Mouse (Mus musculus): ENCODE data around the gene Ryk.

Ryk gene

DNA sequence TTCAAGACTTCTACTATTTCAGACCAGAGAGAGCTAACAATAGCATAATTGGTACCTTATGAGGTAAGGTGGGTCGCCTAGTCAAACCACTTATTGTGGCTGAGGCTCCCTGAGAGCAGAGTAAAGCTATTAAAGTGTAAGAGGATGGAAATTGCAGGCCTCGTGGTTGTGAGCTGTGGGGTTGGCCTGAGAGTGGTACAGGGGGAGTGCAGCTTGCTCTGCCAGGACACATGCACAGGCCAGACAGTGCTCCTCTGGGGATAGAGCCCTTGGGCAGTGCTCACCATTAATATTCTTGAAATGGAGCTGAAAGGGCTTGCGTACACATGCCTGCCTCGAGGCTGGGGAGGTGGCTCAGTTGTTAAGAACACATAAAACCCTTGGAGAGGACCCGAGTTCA, 23.6 kb downstream of the Ryk start:
- no peak for DNase-seq (ENCODE audit: low spot score in 2 of 2)

DNA sequence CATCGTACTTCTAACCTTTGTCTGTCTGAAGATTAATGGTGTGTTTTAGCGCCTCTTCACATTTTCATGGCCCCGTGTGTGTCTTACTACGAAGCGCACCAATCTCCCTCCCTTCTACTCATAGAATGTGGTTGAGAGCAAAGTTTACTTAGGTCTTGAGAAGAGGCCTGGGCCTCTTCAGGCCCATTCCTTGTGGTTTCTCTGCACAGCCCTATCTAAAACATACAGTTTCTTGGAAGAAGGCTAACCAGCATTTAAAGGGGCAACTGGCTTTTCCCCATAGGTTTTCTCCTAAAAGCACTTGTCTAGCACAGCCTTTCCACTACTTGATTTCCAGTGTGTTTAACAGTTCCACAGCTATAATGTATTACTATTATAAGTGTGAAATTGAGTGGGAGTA, 24.7 kb downstream of the Ryk start:
- DNase-seq (ENCODE audit: low spot score in 2 of 2) = no peak

DNA sequence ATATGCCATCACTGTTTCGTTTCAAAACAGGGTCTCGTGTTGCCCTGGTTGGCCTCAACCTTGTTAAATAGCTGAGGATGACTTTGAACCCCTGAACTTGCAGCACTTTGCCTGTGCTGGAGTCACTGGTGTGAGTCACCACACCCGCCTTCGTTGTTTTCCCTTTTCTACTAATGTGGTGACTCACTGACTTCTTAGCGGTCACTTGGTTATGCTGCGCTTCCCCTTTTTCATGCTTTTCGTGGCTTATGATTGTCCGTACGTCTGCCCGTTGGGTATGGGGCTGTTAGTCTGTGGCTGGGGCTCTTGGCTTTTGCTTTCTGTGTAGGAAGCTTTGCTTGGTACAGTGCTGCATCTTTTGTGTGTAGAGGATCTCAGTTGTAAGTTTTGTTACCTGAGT, 25.2 kb downstream of the Ryk start:
- no peak for DNase-seq (ENCODE audit: low spot score in 2 of 2)

DNA sequence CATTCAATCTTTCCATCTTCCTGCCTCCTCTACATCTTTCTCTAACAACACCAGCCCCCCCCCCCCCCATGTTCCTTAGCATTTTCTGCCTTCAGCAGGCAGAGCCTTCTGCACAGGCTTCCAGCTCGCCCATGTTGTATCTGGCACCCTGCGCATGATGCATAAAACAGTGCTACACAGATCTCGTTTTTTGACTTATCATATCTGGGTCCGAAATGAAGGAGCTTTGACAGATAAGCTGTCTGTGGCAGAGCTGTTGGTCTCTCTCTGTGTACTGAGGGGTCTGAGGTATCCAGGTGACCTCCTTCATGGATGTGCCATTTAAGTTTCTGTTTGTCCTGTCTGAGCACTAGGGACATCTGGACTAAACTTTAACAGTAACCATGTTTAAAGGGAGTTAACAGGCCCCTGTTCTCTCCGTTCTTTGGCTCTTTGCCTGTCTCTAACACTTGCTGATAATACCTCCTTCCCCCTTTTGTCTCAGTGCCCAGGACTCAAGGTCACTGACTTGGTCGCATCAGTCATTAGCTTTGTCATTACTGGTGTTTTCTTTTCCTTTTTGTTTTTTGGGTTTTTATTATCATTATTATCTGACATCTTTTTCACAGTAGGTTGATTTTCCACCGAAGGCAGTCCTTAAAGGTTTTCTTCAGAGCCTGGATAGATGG, 26.2 kb downstream of the Ryk start:
- no peak for DNase-seq (ENCODE audit: low spot score in 2 of 2)

- no peak for DNase-seq (ENCODE audit: low spot score in 2 of 2)
These were observed 27.1 kb downstream of the Ryk start for GRCm38 (mm10) chr9:102861789-102862188.

- DNase-seq (ENCODE audit: low spot score in 2 of 2) = no peak
These were observed 27.5 kb downstream of the Ryk start for GRCm38 (mm10) chr9:102862260-102862659.

DNA sequence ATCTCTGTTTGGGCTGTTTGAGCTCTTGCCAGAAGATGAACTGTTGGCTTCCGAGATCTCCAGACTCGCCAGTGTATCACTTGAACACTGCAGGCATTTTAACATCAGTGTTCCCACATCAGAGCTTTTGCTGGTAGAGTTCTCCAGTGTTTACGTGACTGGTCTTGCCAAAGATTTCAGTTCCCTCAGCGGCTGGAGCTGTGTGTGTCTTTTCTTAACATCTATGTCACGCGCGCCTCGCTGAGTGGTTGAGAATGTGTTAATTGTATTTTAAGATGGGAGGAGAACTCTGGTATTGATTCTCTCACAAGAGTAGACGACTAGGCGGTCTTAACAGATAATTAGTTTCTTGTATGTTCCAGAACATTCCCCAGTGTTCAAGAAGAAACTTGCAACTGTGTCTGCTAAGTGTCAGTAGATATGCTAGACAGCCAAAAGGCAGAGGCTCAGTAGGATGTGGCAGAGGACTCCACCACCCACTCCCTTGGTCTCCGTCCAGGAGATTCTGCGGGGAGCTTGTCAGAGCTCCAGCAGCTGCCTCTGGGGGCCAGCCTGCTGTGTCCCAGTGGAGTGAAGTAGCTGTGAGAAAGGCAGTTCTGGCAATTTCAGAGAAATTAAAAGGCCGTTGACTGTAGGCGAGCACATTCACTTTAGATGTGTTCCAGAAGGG, 29.3 kb downstream of the Ryk start:
- peak; percentile 64 for DNase-seq (ENCODE audit: low spot score in 2 of 2)

GRCm38 (mm10) chr9:102864931-102865330, 30.2 kb downstream of the Ryk start:
- no peak for DNase-seq (ENCODE audit: low spot score in 2 of 2)

- no peak for DNase-seq (ENCODE audit: low spot score in 2 of 2)
These were observed 31.4 kb downstream of the Ryk start for GRCm38 (mm10) chr9:102865946-102866737.

DNA sequence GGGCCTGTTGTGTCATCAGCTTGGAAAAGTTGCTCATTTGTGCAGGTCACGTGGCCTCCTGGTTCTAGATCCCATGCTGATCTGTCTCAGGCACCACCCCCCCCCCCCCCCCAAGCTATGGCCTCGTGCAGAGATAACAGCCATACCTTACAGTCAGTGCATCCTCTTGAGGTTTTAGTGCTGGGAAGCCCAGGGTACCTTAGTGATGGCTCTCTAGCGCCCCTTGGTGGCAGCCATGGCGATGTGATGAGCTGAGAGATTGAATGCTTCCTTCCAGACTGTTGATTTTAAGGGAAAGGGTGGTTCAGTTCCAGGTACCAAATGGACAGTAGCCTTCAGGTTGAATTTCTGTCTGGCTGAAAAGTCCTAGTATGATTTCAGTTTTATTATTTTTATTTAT, 32.2 kb downstream of the Ryk start:
- peak; percentile 45 to 79 for DNase-seq (ENCODE audit: low spot score in 2 of 2)

GRCm38 (mm10) chr9:102867516-102867915, 32.8 kb downstream of the Ryk start:
- no peak for DNase-seq (ENCODE audit: low spot score in 2 of 2)

DNA sequence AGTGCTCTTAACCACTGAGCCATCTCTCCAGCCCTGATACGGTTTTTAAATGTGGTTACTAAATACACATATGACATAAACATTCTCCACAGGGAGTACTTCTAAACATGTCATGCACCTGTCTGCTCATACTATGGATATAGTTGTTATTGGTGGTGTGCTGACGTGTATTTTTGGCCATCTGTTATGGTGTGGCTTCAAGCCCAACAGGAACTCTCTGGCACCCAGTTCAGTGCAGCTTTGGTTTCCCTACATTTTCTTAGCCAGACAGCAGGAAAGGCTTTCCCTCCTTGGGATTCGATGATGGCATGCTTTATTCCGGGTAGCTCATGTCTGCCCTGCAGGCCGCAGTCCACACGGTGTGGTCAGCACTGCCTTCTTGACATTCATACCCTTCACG, 33.7 kb downstream of the Ryk start:
- DNase-seq (ENCODE audit: low spot score in 2 of 2) = no peak

DNA sequence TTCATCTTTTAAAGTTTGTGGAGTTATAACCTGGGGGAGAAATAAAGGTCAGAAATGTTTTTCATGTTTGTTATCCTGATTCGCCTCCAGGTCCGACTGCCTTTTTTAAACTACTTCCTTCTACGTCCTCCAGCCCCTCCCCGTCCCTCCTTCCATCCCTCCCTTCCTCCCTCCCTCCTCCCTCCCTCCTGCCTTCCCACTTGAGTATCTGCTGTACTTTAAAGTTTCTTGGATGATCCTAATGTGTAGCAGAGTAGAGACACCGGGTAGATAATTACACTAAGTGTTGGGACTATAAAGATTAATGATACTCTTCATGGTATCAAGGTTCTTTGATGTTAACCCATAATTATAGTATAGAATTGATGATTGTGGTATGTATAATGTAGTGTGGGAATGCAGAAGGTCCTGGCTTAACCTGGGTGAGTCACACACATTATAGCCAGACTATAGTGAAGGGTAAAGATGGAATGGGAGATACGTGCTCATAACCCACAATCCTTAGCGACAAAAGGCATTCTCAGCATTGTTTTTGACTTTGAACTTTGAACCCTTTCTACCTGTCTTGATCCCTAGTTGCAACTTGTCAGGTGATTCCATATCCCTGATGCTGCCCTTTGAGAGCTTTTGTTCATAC, 41.5 kb downstream of the Ryk start:
- no peak for DNase-seq (ENCODE audit: low spot score in 2 of 2)

DNA sequence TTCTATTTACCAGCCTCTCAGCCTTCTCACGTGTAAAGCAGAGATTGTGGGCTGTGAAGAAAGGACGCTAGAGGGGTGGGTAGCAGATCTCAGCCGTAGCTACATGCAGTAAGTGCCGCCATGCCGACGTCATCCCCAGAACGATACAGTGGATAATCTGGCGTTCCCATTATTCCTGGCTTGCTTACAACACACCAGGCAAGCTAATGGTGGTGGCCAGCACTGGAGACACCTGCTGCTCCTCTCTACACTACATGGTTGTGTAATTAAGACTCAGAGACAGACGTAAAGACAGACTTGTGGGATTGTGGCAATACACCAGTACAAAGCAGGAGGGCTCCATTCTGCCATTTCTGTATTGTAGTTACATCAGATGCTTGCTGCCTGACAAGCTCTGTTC, 43.2 kb downstream of the Ryk start:
- DNase-seq (ENCODE audit: low spot score in 2 of 2) = no peak

- no peak for DNase-seq (ENCODE audit: low spot score in 2 of 2)
These were observed 44.8 kb downstream of the Ryk start for GRCm38 (mm10) chr9:102879545-102879944.

- DNase-seq (ENCODE audit: low spot score in 2 of 2) = no peak
These were observed 50.0 kb downstream of the Ryk start for GRCm38 (mm10) chr9:102884703-102885102.

GRCm38 (mm10) chr9:102890166-102890565, 55.4 kb downstream of the Ryk start:
- no peak for DNase-seq (ENCODE audit: low spot score in 2 of 2)

DNA sequence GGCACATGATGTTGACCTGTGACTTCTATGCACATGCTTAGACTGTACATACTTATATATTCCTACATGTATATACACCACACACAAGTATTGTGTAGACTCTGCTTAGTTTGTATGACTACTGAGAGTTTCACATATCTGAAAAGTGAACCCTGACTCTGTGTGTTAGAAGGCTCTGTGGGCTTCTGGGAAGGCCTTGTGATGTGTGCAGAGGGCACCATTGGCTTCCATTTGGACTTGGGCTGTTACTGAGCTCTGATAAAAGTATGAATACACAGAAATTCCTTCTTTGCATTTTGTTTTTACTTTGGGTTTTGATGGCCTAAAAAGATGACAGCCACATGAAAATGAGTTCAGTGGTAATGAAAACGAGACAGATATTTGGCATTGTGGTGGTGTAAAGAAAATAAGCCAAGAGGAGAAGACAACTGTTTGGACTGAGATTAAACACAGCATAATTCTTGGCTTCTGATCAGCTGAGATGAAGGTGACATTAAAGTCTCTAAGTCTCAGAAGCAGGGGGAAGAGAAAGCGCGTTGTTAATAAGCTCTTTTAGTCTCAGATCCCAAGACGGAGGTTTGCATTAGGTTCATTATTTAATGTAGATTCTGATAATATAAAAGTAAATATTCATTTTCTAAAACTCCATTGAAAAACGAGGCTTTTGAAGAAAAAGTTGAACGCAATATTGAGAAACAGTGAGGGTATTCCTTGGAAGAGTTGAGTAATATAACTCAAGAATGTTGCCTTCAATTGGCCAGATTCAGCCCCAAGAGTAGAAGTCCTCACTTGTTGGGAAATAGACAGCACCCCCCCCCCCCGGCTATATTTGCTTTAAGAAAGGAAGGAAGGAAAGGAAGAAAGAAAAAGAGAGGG, 58.0 kb downstream of the Ryk start:
- no peak for DNase-seq (ENCODE audit: low spot score in 2 of 2)

DNA sequence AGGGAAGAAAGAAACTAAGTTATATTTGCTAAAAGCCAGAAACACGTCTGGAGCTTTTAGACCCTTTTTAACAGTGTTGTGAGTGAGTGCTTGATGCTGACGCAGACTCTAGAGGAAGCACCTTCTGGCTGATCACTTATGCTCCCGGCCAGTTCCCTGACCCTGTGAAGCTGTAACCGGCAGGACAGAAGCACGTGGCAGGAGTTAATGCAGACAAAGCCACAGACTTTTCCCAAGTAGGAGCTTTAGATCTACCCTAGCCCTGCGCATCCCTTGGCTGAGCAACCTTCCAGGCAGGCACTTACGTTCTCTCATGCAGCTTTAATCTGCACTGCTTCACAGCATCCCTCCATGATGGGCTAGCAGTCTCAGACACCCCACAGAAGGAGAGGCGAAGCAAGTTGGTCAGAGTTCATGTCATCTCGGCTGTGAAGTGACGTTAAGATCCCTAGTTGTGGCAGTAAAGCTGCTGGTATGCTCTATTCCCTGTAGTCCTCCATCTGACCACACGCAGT, 58.7 kb downstream of the Ryk start:
- DNase-seq (ENCODE audit: low spot score in 2 of 2) = no peak

- no peak for DNase-seq (ENCODE audit: low spot score in 2 of 2)
These were observed 65.2 kb downstream of the Ryk start for GRCm38 (mm10) chr9:102899916-102900315.

DNA sequence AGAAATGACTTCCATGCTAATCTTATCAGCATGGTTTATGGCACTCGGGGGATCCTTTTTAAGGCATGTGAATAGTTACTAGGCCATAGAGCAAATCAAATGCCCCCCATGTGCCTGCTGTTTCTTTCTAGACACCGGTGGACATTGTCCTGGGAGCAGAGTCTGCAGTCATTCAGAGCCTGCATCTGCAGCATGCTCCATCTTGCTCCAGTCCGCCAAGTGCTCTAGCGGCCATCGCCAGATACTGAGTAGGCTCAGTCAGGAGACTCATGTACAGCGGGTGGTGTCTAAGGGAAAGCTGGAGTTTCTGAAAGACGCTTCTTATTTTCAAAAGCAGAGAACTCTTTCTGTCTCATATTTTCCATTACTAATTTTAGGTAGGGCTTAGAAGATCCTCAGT, 67.6 kb downstream of the Ryk start:
- no peak for DNase-seq (ENCODE audit: low spot score in 2 of 2)

Measured in urinary bladder, postnatal 4 days (tissue).